Mouse (Mus musculus): Measurements from ENCODE around the gene Hist1h2bp.

DNA sequence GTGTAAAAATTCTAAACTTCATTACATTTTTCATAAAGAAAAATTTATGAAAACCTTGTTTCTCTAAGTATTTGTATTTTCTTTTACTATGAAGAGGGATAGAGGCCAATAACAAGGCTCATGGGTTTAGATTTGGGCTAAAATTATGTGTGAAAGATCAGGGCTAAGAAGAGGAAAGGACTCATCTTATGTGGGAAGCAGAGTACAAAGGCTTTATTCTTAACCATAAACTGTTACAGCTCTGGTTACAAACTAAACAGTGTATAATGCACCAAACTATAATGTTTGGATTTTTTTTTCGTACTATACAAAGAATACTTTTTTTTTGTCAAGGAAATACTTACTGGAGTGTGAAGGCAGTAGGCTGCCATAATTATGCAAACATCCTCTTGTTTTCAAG lies 31.6 kb upstream of the Hist1h2bp start:
- TF ChIP-seq MAFK (IDR thresholded peaks at IDR 0.05; ENCODE audit: insufficient read depth, low read depth, low read length) (no peak), ZNF384 (IDR thresholded peaks at IDR 0.05; ENCODE audit: low read depth, low read length) (no peak)
